Mouse (Mus musculus): ENCODE measurements around the gene Gm21440. TPM values are rescaled to one million over a fixed set of nuclear protein-coding genes. Genes with fewer than 3 reads are reported as not detected.
"Not testable (repeated sequence)": the region's sequence is repeated elsewhere in the genome, so short reads cannot be mapped to it uniquely, and the experiment has no call there.

Gm21440 gene
- not detected for total RNA-seq (2021)
- long read RNA-seq, experiment 1: 0 reads
- long read RNA-seq, experiment 2: 0 reads

- DNase-seq: not testable (repeated sequence)
Measured at GRCm38 (mm10) chrY:13252091-13252490, at the start of gene Gm21440, which contains the start of gene Gm21454. Gene Gm21440, plus strand, starts transcription at chrY:13252391. Gene Gm21454, plus strand, starts transcription at chrY:13252442.

- not testable (repeated sequence) for DNase-seq
Measured at GRCm38 (mm10) chrY:13223828-13224227, 28.4 kb upstream of the Gm21440 start, which contains the start of gene Gm21828. Gene Gm21828, minus strand, starts transcription at chrY:13223928.

Other genes with a start within 250 kb of the Gm21440 start
- gene Gm20807, start 209.5 kb upstream of the Gm21440 start, total RNA-seq (2021): not detected
- not detected for gene Gm21891, start 118.9 kb upstream of the Gm21440 start, total RNA-seq (2021)
- not detected for gene Gm21425, start 90.4 kb upstream of the Gm21440 start, total RNA-seq (2021)
- gene Gm21828, start 28.5 kb upstream of the Gm21440 start, total RNA-seq (2021): not detected
- gene Gm21454, start 51 bp downstream of the Gm21440 start, total RNA-seq (2021): not detected
- gene Gm21725, start 96.7 kb downstream of the Gm21440 start, total RNA-seq (2021): not detected
- not detected for gene Gm21866, start 213.2 kb downstream of the Gm21440 start, total RNA-seq (2021)
- gene Gm20773, start 241.6 kb downstream of the Gm21440 start, total RNA-seq (2021): not detected